21 mouse cellular contexts compared by ENCODE assay signal in the genomic region with DNA sequence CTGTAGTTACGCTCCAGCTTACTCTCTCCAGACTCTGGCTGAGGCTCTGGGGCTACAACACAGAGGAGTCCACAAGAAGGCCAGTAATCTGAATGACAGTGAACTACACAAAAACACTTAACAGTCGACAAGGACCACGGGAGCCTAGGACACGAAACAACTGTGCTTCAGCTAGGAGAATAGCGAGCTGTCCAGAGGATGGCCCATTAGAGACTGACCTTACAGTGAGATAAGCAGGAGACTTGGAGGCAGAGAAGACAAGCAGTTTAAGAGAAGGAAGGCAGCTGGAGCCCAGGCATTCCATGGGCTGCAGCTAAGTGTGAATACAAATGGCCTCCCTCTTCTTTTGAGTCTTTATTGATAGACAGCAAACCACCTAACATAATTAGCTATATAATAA. TPM values are rescaled to one million over a fixed set of nuclear protein-coding genes. Genes with fewer than 3 reads are reported as not detected.
DNase-seq lines count a peak whose midpoint lies in the region; ATAC-seq and TF ChIP-seq lines count a peak whose summit lies in the region.
"Had no signal": no experiment of that assay in that cellular context is flagged by ENCODE, and none has a peak within 500 bp of the region (broad histone marks: within the 10 kb centered on the region; RNA-seq: fewer than 3 reads in every experiment).

No protein-coding gene starts in this region.

- 76% methylated on average over 5 of the region's 5 CpGs for WGBS in kidney, adult 2 months
- 65% methylated on average over 5 of the region's 5 CpGs for WGBS in lung, embryonic 15.5 days
- 65% methylated on average over 5 of the region's 5 CpGs for WGBS in lung, embryonic 16.5 days

- peak; percentile 64; the same call in 1 of the 2 replicates for ATAC-seq in lung, embryonic 15.5 days (ENCODE audit: borderline replicate concordance, extremely low read depth, low FRiP score, low TSS enrichment)
- ATAC-seq in lung, embryonic 16.5 days (ENCODE audit: low read depth): peak; percentile 47; the same call in 1 of the 2 replicates
- ATAC-seq: forebrain, embryonic 15.5 days; hindbrain, postnatal 0 days; intestine, embryonic 16.5 days; midbrain, embryonic 16.5 days had no signal

- no peak for TF ChIP-seq CTCF in kidney, adult 2 months (conservative IDR thresholded peaks at IDR 0.05; ENCODE audit: insufficient read depth, insufficient read length, low read depth, low read length)

- DNase-seq in kidney, adult 2 months: peak; percentile 18
- no peak for DNase-seq in kidney, adult 8-10 months
- no peak for DNase-seq in lung, postnatal 25 days (ENCODE audit: low spot score)
- DNase-seq in kidney, postnatal 14 days: peak; percentile 53
- no peak for DNase-seq in adrenal gland, postnatal 14 days
- no peak for DNase-seq in left cerebral cortex, postnatal 14 days (ENCODE audit: low spot score in 2 of 2)
- DNase-seq: cerebellum, adult 11 months; cerebellum, adult 9-11 months had no signal

- no peaks in the 10 kb centered on the region for H3K36me3 ChIP-seq in kidney, adult 2 months (ENCODE audit: control insufficient read depth, insufficient read depth, low read length)
- no peaks in the 10 kb centered on the region for H3K36me3 ChIP-seq in lung, embryonic 15.5 days
- H3K36me3 ChIP-seq in lung, embryonic 16.5 days (ENCODE audit: control insufficient read depth, insufficient read depth, low read length): no peaks in the 10 kb centered on the region
- H3K36me3 ChIP-seq: embryonic facial prominence, embryonic 15.5 days; forebrain, embryonic 15.5 days; limb, embryonic 15.5 days; midbrain, embryonic 10.5 days; neural tube, embryonic 13.5 days had no signal

- H3K27ac ChIP-seq in kidney, adult 2 months (ENCODE audit: insufficient read depth, low read depth, low read length): no peak overlapping the region
- no peak overlapping the region for H3K27ac ChIP-seq in lung, embryonic 15.5 days
- no peak overlapping the region for H3K27ac ChIP-seq in lung, embryonic 16.5 days (ENCODE audit: low read length)
- H3K27ac ChIP-seq: embryonic facial prominence, embryonic 15.5 days; forebrain, embryonic 15.5 days; heart, embryonic 10.5 days; hindbrain, postnatal 0 days; limb, embryonic 15.5 days; liver, embryonic 14.5 days; midbrain, embryonic 10.5 days; neural tube, embryonic 13.5 days had no signal

- no peak overlapping the region for H3K4me3 ChIP-seq in kidney, adult 2 months (ENCODE audit: insufficient read depth, low read depth, low read length)
- H3K4me3 ChIP-seq in lung, embryonic 15.5 days: no peak overlapping the region
- no peak overlapping the region for H3K4me3 ChIP-seq in lung, embryonic 16.5 days (ENCODE audit: low read length)
- H3K4me3 ChIP-seq: embryonic facial prominence, embryonic 15.5 days; forebrain, embryonic 15.5 days; heart, embryonic 10.5 days; limb, embryonic 15.5 days; midbrain, embryonic 10.5 days; myocyte; neural tube, embryonic 13.5 days had no signal

- no peak for TF ChIP-seq POLR2A in kidney, adult 2 months (IDR thresholded peaks at IDR 0.05; ENCODE audit: low read depth, low read length)

- no peaks in the 10 kb centered on the region for H3K9me3 ChIP-seq in lung, embryonic 15.5 days
- H3K9me3 ChIP-seq in lung, embryonic 16.5 days (ENCODE audit: control insufficient read depth, low read length): no peaks in the 10 kb centered on the region
- H3K9me3 ChIP-seq: embryonic facial prominence, embryonic 15.5 days; forebrain, embryonic 15.5 days; heart, embryonic 10.5 days; limb, embryonic 15.5 days; midbrain, embryonic 10.5 days; neural tube, embryonic 13.5 days had no signal

- H3K27me3 ChIP-seq in kidney, adult 2 months (replicated peaks; ENCODE audit: control insufficient read depth, insufficient read depth, low read length): no peaks in the 10 kb centered on the region
- no peaks in the 10 kb centered on the region for H3K27me3 ChIP-seq in lung, embryonic 15.5 days
- no peaks in the 10 kb centered on the region for H3K27me3 ChIP-seq in lung, embryonic 16.5 days (ENCODE audit: control insufficient read depth, insufficient read depth, low read depth, low read length)
- H3K27me3 ChIP-seq: embryonic facial prominence, embryonic 15.5 days; forebrain, embryonic 15.5 days; limb, embryonic 15.5 days; neural tube, embryonic 13.5 days had no signal

- H3K4me1 ChIP-seq in kidney, adult 2 months (ENCODE audit: control insufficient read depth, insufficient read depth, low read length): no peaks in the 10 kb centered on the region
- H3K4me1 ChIP-seq in lung, embryonic 15.5 days: no peaks in the 10 kb centered on the region
- no peaks in the 10 kb centered on the region for H3K4me1 ChIP-seq in lung, embryonic 16.5 days (replicated peaks; ENCODE audit: control insufficient read depth, insufficient read depth, low read length)
- H3K4me1 ChIP-seq: embryonic facial prominence, embryonic 15.5 days; forebrain, embryonic 15.5 days; heart, embryonic 10.5 days; limb, embryonic 15.5 days; midbrain, embryonic 10.5 days; neural tube, embryonic 13.5 days had no signal

- H3K4me2 ChIP-seq in lung, embryonic 15.5 days: no peak overlapping the region
- no peak overlapping the region for H3K4me2 ChIP-seq in lung, embryonic 16.5 days (ENCODE audit: low read depth, low read length)
- H3K4me2 ChIP-seq: embryonic facial prominence, embryonic 15.5 days; forebrain, embryonic 15.5 days; limb, embryonic 15.5 days; neural tube, embryonic 13.5 days had no signal

- intact Hi-C loops in left cerebral cortex, postnatal 14 days (cut with DNase I): no loop called here

- H3K9ac ChIP-seq in lung, embryonic 15.5 days: no peak overlapping the region
- H3K9ac ChIP-seq in lung, embryonic 16.5 days (ENCODE audit: low read length): no peak overlapping the region
- H3K9ac ChIP-seq: embryonic facial prominence, embryonic 15.5 days; forebrain, embryonic 15.5 days; limb, embryonic 15.5 days; liver, embryonic 14.5 days; neural tube, embryonic 13.5 days had no signal

RNA-seq across cellular contexts. Expression of a gene that starts 55.1 kb away (rescaled TPM):
- 4.2 and 5.0 TPM in 2 replicates for polyA plus RNA-seq in kidney, adult 2 months (2012; rRNA removed)
- polyA plus RNA-seq in lung, embryonic 15.5 days (2015; fragmentation: Nextera tagmentation; extraction: Ambion mirVana): 19.9 and 20.2 TPM in 2 replicates
- 20.1 and 21.2 TPM in 2 replicates for polyA plus RNA-seq in lung, embryonic 16.5 days (2015; fragmentation: Nextera tagmentation; extraction: Ambion mirVana)
- total RNA-seq in adrenal gland, postnatal 14 days (2021): 7.3 and 7.9 TPM in 2 replicates
- total RNA-seq in left cerebral cortex, postnatal 14 days (2021): 10 to 100 TPM; 11.4 to 13.1 TPM

RNA-seq across cellular contexts. Expression of a gene that starts 58.4 kb away (rescaled TPM):
- polyA plus RNA-seq in kidney, adult 2 months (2012; rRNA removed): 1.7 and 1.8 TPM in 2 replicates
- polyA plus RNA-seq in lung, embryonic 15.5 days (2015; fragmentation: Nextera tagmentation; extraction: Ambion mirVana): 18.9 and 22.4 TPM in 2 replicates
- polyA plus RNA-seq in lung, embryonic 16.5 days (2015; fragmentation: Nextera tagmentation; extraction: Ambion mirVana): 21.4 and 22.7 TPM in 2 replicates
- total RNA-seq in adrenal gland, postnatal 14 days (2021): 6.0 and 7.6 TPM in 2 replicates
- total RNA-seq in left cerebral cortex, postnatal 14 days (2021): 1 to 10 TPM; 5.5 to 5.9 TPM

Comparison
In these comparisons a context has a peak if more than half of its experiments do, and no peak if none do; other contexts are left out.
1. DNase-seq: peak in kidney, adult 2 months (single experiment) and kidney, postnatal 14 days (single experiment); none in kidney, adult 8-10 months (0 of 2), lung, postnatal 25 days (single experiment), adrenal gland, postnatal 14 days (single experiment) and left cerebral cortex, postnatal 14 days (0 of 2).